Mouse (Mus musculus) T-helper 17 cell (primary cell): ENCODE results near the gene Itga8.

Experiments
- in situ Hi-C, 2 experiments: fragments of 300-600 bp; cut with MboI, MseI; formaldehyde crosslinking; loops; 1 replicate in 1 of 2; 2 replicates in 1 of 2; pipeline ENCODE4 v1.15.1; 2025; ENCODE audit warnings: high pct_unique_total_duplicates in 2 of 2

The Itga8 gene

DNA sequence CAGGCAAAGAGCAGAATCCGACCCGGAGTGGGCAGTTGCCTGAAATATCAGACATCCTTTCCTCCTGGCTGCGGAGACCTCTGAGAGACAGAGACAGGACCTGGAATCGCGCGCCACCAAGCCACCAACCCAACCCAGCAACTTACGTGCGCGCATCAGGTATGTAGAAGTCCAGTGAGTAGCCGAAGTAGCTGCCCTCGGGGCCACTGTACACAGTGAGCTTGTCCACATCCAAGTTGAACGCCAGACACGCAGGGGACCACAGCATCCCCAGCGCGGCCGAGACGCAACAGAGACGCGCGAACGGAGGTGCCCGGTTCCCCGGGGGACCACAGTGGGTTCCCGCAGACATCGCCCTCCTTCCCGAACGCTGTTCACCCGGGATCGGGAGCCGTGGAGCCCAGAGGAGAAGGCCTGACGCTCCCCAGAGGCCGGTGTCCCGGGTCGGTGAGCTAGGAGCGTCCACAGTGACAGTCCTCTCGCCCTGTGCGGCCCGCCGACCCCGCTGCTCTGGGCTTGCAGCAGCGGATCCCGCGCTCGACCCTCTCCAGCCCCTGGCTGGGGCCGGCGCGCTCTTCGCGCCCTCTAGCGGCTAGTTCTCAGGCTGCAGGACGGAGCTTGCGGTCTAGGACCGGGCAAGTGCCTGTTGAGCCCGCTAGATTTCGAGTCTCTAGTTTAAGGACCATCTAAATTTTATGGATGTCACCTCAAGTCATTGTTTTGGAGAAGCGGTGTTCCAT lies at the start of gene Itga8:
TSS of gene Itga8 (minus strand) at position 492 of the 740 bp plus-strand sequence.
- in situ Hi-C loops, result loop anchor here in 1 of 2 experiments (5.0 to 10.0 kb wide), 2 partner anchors 294 to 497 kb away; no protein-coding TSS in a partner anchor

- in situ Hi-C loops, result no loop called here
Measured at GRCm38 (mm10) chr2:12348914-12349313, 47.2 kb upstream of the Itga8 start.

DNA sequence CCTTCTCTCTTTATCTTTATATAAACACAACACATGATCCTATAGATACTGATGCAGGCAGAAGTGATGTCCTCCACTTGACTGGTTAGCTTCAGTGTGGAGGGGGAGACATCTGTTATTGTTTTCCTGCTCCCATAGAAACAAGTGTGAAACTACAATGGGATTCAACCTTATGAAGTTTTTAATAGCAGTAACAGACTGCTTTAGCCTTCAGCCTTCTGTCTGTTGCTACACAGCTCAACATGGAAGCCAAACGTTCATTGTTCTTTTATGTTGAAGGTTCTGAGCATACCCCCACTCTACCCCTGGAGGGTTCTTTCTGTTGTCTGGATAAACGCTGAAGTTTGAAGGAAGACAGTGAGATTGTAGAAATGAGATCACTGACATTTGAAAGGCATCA lies 30.2 kb upstream of the Itga8 start:
- in situ Hi-C loops, result no loop called here

- in situ Hi-C loops, result no loop called here
Measured at GRCm38 (mm10) chr2:12329620-12330019, 27.9 kb upstream of the Itga8 start.

DNA sequence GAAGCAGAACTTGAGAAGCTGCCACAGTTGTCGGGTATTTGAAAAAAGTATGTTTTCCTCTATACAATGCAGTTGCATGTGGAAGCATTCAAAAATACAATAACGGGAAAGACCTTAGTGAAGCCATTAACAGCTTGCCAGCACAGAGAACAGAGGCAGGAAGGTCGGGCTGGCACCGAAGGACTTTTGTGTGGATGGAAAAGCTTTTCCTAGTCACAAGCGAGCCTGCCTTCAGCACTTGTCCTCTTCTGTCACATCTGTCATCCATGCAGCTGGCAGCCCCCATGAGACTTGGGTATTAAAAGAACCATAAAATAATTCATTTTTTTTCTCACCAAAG lies 27.3 kb upstream of the Itga8 start:
- in situ Hi-C loops, result no loop called here

DNA sequence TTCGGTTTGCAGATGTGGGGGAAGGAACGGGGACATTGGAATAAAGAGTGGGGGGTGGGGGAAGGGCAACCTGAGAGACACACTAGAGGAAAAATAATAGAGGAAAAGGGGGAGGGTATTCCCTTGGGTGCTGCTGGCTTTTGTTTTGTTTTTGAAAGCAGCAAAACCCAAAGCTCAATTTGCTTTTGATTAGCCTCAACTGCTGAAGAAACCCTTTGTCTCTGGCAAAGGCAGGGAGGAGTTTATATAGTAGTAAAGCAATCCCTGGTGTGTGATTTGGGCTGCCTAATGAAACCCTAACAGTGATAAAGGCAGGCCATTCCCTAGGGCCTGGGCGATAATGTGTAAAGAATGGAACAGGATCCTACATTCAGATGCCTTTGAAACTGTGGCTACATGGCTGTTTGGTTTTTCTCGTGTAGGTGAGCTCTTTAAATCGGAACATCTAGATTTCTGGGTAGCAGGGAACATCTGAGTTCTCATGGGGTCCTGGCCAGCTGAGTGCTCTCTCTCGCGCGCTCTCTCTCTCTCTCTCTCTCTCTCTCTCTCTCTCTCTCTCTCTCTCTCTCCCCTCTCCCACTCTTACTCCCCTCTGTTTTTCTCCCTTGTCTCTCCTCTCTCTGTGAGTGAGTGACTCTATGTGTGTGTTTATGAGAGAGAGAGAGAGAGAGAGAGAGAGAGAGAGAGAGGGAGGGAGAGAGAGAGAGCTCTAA lies 26.8 kb upstream of the Itga8 start:
- in situ Hi-C loops, result no loop called here

GRCm38 (mm10) chr2:12327691-12328354 lies 26.1 kb upstream of the Itga8 start:
- in situ Hi-C loops, result no loop called here

DNA sequence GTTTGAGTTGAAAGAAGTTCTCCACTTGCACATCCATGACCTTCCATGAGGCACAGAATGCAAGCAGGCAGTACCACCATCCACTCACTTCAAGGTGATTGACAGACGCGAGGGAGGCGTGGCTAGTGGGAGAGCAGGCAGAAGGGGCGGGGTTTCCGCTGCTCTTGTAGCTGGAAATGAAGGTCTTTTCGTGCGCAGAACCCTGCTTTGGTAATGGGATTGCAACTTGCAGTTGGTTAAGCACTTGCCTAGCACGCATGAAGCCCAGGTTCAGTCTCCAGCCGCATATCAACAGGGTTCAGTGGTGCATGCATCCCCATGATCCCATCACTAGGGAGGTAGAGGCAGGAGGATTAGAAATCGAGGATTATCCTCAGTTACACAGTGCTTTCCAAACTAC lies 25.5 kb upstream of the Itga8 start:
- in situ Hi-C loops, result no loop called here

DNA sequence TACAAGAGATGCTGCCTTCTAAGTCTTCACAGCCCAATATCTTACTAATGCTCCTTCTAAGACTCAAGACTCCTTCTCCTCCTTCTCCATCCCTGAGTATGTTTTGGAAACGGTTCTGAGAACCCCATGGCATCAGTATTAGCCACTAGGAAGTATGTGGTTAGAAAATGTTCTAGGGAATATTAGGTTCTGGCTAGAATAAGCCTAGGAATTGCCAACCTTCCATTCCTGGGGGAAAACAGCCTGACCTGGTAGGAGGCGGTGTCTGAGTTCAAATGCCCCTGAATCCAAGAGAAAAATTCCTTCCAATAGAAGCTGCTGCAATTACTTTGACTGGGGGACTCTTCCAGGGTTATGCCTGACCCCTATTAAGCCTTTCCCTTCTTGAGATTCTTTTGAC lies 24.1 kb upstream of the Itga8 start:
- in situ Hi-C loops, result no loop called here

DNA sequence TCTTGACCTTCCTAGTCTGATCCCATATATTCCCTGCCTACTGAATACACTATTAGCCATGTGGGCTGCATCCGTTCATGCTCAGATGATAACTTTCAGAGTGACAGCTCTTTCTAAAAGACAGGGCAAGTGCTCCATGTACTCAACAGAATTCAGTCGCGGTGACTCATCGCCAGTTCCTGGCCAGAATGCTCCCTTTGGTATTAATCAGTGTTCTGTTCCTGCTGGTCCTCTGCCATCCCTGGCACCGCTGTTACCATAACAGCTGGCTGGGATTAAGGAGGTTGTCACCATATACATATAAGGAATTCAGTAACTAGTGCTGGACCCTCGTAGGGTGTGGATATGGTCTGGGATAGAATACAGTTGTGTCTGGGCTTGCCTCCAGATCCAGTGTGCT lies 23.7 kb upstream of the Itga8 start:
- in situ Hi-C loops, result no loop called here

DNA sequence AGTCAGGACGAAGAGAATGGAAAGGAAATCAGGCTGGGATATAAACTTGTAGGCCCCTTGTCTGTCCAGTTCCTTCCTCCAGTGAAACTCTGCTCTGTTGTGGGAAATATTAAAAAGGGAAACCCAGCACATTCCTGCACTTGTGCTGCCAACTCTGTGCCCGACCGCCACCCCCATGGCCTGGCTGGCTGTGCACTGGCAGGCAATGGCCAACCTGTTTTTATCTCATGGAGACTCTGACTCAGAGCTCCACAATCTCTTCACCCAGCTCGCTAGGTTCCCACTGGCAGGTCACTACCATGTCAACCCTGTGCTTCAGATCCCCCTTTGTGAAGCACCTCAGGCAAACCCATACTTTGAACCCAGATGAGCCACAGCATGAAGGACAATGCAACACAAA lies 19.2 kb upstream of the Itga8 start:
- in situ Hi-C loops, result no loop called here

GRCm38 (mm10) chr2:12318715-12319114 lies 17.0 kb upstream of the Itga8 start:
- in situ Hi-C loops, result no loop called here

DNA sequence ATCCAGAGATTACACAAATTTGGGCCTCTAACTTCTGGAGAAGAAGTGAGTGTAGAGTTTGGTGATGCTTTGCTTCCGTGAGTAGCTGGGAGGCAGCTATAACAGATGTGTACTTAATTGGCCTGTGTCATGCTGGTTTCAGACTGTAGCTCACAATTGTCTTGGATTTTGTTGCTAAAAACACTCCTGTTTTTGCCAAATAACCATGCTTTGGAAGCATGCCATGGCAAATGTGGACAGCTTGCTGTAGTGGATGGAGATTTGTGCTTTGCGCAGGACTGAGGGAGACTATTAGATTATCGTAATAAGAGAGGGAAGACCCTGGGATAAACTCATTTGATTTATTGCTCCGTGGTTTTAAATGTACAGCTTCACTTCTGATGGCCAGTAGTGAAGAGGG lies 16.3 kb upstream of the Itga8 start:
- in situ Hi-C loops, result no loop called here

- in situ Hi-C loops, result no loop called here
Measured at GRCm38 (mm10) chr2:12317343-12317742, 15.6 kb upstream of the Itga8 start.

- in situ Hi-C loops, result no loop called here
Measured at GRCm38 (mm10) chr2:12316361-12316760, 14.6 kb upstream of the Itga8 start.

GRCm38 (mm10) chr2:12314028-12314427 lies 12.3 kb upstream of the Itga8 start:
- in situ Hi-C loops, result no loop called here

DNA sequence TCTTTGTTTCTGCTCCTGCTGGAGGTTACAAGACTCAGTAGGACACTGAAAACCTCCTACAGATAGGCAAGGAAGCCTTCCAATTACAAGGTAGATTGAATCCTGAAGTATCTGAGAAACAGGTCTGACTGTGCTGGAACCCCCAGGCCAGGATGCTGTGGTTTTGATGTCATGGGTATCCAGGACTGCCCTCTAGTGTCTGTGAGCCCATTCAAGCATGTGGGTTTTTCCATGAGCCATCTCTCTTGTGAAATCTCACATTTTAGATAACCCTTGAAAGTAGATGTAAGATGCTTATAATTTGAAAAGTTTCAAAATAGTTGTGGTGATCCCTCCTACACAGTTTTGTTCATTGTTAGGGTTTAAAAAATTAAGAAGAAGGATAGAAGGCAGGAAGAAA lies 6.7 kb upstream of the Itga8 start:
- in situ Hi-C loops, result loop anchor here in 1 of 2 experiments (10.0 kb wide), 1 partner anchor 504 kb away; no protein-coding TSS in a partner anchor

DNA sequence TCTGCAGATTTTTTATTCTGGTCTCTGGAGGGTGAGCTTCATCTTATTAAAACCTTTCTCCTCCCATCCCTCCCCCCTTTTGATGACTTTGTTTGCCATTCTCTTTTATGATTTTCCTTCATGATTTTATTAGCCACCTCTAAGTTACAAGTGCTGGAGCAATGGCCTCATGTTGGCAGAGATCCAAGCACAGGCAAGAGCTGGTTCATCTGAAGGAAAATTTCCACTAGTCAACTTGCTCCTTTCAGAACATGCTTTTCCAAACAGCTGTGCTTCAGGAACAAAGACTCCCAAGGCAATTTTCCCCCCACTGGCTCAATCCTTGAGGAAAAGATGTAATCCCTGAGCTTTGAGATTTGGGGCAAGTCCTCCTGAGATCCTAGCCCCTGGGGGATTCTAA lies 5.6 kb upstream of the Itga8 start:
- in situ Hi-C loops, result loop anchor here in 1 of 2 experiments (10.0 kb wide), 1 partner anchor 503 kb away; no protein-coding TSS in a partner anchor

GRCm38 (mm10) chr2:12305064-12305650 lies 3.4 kb upstream of the Itga8 start:
- in situ Hi-C loops, result loop anchor here in 1 of 2 experiments (10.0 kb wide), 1 partner anchor 500 kb away; no protein-coding TSS in a partner anchor

- in situ Hi-C loops, result loop anchor here in 1 of 2 experiments (5.0 to 10.0 kb wide), 2 partner anchors 293 to 496 kb away; no protein-coding TSS in a partner anchor
Measured at GRCm38 (mm10) chr2:12300449-12301228, 1.1 kb downstream of the Itga8 start.

- in situ Hi-C loops, result no loop called here
Measured at GRCm38 (mm10) chr2:12297287-12297686, 4.4 kb downstream of the Itga8 start.
